Mouse (Mus musculus) E14TG2a.4 (cell line): ENCODE measurements around the gene Srpx.
A peak's percentile ranks its signal among the peaks of the same experiment; 100 is the strongest.

ENCODE experiments used
- H3K27me3 ChIP-seq: 2 replicates; pipeline ENCODE4 v1.6.1; 2014; ENCODE audit warnings: low read length, control low read depth; ENCODE audit not compliant: insufficient read depth
- H3K36me3 ChIP-seq: 2 replicates; pipeline ENCODE4 v1.6.1; 2014; ENCODE audit warnings: low read length, control low read depth; ENCODE audit not compliant: insufficient read depth
- H3K4me1 ChIP-seq: replicated peaks from 2 replicates; pipeline ENCODE4 v1.6.1; 2014; ENCODE audit warnings: low read depth, low read length, control low read depth
- H3K4me3 ChIP-seq: replicated peaks from 2 replicates; pipeline ENCODE4 v1.5.1; 2014; ENCODE audit warnings: mild to moderate bottlenecking, low read length
- H3K9me3 ChIP-seq: 2 replicates; pipeline ENCODE4 v1.6.1; 2014; ENCODE audit warnings: low read length, control low read depth
- CTCF ChIP-seq: conservative IDR thresholded peaks from 2 replicates; pipeline ENCODE4 v1.5.1; 2014; ENCODE audit warnings: low read length
- NANOG ChIP-seq: IDR thresholded peaks from 2 replicates; pipeline ENCODE4 v1.6.1; 2014; ENCODE audit warnings: borderline replicate concordance, low read length, mixed read lengths
- POU5F1 ChIP-seq: IDR thresholded peaks from 2 replicates; pipeline ENCODE4 v1.6.1; 2014; ENCODE audit warnings: low read length, borderline replicate concordance

The Srpx gene

DNA sequence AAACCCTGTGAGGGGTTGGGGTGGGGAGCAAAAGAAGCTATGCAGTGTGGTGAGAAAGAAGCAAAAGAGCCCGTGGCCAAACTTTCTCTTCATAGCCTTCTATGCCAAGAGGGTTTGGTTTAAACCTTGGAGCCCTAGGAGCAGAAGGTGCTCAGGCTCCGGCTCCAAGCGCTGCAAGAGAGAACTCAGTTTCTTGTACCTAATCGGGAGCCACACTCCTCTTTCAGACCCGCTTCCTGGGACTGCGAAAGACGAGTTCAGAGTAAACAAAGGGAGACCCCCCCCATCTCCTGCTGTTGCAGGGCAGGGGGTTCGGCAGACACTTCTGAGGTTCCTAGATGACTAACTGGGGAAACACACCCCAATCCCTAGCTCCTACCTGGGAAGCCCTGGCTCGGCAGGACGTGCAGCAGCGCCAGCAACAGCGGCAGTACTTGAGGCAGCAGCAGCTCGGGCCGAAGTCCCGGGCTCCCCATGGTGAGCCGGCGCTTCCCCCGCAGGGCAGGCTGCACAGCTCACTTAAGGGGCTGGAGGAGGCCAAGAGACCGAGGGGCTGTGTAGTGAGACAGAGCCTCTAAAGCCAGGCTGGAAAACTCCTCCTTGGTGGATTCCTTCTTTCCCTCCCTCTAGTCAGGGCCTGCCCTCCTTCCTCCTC lies at the start of gene Srpx:
Gene Srpx (minus strand): TSS at position 645 of the 655 bp plus-strand sequence.
- TF ChIP-seq POU5F1 (no peak), CTCF (no peak), NANOG (no peak)
- Histone ChIP-seq H3K36me3 (no peaks in the 10 kb centered on the region), H3K27me3 (peaks cover 3% of the 10 kb centered on the region; the same call in 1 of the 2 replicates), H3K9me3 (no peaks in the 10 kb centered on the region), H3K4me3 (peak within 1 kb of the TSS; percentile 60), H3K4me1 (peaks cover 5% of the 10 kb centered on the region; the same call in 1 of the 2 replicates)

DNA sequence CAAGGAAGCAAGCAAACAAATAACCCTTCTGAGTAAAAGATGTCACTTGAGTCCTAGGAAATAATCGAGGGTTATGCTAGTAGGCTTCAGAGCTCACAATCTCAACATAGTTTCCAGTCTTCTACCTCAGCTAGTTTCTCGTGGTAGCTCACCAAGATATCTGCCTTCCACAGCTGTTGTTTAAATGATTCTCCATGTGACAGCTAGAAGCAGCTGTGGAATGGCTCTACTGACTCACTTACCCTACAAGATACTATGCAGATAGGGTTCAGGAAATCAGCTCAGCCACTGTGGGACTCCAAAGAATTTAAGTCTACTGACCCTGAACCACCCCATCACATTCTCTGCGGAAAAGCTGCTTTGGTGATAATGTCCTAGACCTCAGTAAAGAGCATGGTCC lies 34.9 kb upstream of the Srpx start:
- Histone ChIP-seq H3K4me3 (no peak overlapping the region), H3K27me3 (no peaks in the 10 kb centered on the region), H3K4me1 (no peaks in the 10 kb centered on the region), H3K36me3 (no peaks in the 10 kb centered on the region), H3K9me3 (no peaks in the 10 kb centered on the region)
- TF ChIP-seq CTCF = no peak
- TF ChIP-seq NANOG = no peak
- no peak for TF ChIP-seq POU5F1

DNA sequence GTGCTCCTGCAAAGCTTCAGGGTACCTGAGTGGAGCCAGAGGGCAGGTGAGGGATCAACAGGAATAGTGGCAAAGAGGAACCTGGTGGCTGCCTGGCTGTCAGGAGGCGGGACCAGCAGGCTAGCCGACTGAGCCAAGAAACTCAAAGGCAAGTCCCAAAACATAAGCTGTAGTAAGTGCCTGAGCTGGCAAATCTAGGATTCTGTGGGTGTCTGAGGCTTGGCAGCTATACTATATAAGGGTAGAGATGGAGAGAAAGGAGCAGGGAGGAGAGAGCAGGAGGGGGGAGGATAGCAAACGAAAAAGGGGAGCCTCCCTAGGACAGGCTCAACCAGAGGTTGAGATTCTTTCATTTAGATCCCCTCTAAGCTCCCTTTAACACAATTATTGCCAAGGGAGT lies 1.7 kb downstream of the Srpx start:
- no peaks in the 10 kb centered on the region for H3K36me3 ChIP-seq
- H3K4me3 ChIP-seq = no peak overlapping the region
- H3K4me1 ChIP-seq = peaks cover 5% of the 10 kb centered on the region; the same call in 1 of the 2 replicates
- peaks cover 3% of the 10 kb centered on the region; the same call in 1 of the 2 replicates for H3K27me3 ChIP-seq
- TF ChIP-seq NANOG = no peak
- TF ChIP-seq CTCF = no peak
- no peak for TF ChIP-seq POU5F1
- no peaks in the 10 kb centered on the region for H3K9me3 ChIP-seq

GRCm38 (mm10) chrX:10110736-10111135 lies 6.8 kb downstream of the Srpx start:
- TF ChIP-seq NANOG (no peak), CTCF (no peak), POU5F1 (no peak)
- Histone ChIP-seq H3K4me1 (no peaks in the 10 kb centered on the region), H3K4me3 (no peak overlapping the region), H3K36me3 (no peaks in the 10 kb centered on the region), H3K27me3 (peaks cover 1% of the 10 kb centered on the region; the same call in 1 of the 2 replicates), H3K9me3 (no peaks in the 10 kb centered on the region)

- Histone ChIP-seq H3K4me3 (no peak overlapping the region), H3K27me3 (no peaks in the 10 kb centered on the region), H3K4me1 (no peaks in the 10 kb centered on the region), H3K36me3 (no peaks in the 10 kb centered on the region), H3K9me3 (no peaks in the 10 kb centered on the region)
- no peak for TF ChIP-seq POU5F1
- no peak for TF ChIP-seq NANOG
- no peak for TF ChIP-seq CTCF
Measured at GRCm38 (mm10) chrX:10108558-10108957, 9.0 kb downstream of the Srpx start.

GRCm38 (mm10) chrX:10105475-10105874 lies 12.0 kb downstream of the Srpx start:
- TF ChIP-seq POU5F1 (no peak), NANOG (no peak), CTCF (no peak)
- Histone ChIP-seq H3K4me3 (no peak overlapping the region), H3K27me3 (no peaks in the 10 kb centered on the region), H3K4me1 (no peaks in the 10 kb centered on the region), H3K36me3 (no peaks in the 10 kb centered on the region), H3K9me3 (no peaks in the 10 kb centered on the region)

- Histone ChIP-seq H3K4me3 (no peak overlapping the region), H3K27me3 (no peaks in the 10 kb centered on the region), H3K36me3 (no peaks in the 10 kb centered on the region)
Measured at GRCm38 (mm10) chrX:10102739-10103138, 14.8 kb downstream of the Srpx start.

GRCm38 (mm10) chrX:10095797-10096196 lies 21.7 kb downstream of the Srpx start:
- H3K4me3 ChIP-seq = no peak overlapping the region
- H3K27me3 ChIP-seq = no peaks in the 10 kb centered on the region
- no peaks in the 10 kb centered on the region for H3K9me3 ChIP-seq
- no peak for TF ChIP-seq CTCF
- TF ChIP-seq POU5F1 = no peak
- TF ChIP-seq NANOG = no peak
- no peaks in the 10 kb centered on the region for H3K4me1 ChIP-seq
- H3K36me3 ChIP-seq = no peaks in the 10 kb centered on the region

More at GRCm38 (mm10) chrX:10102739-10103138, 14.8 kb downstream of the Srpx start:
- no peaks in the 10 kb centered on the region for H3K9me3 ChIP-seq
- H3K4me1 ChIP-seq = no peaks in the 10 kb centered on the region
- no peak for TF ChIP-seq NANOG
- TF ChIP-seq POU5F1 = no peak
- no peak for TF ChIP-seq CTCF

- Histone ChIP-seq H3K4me3 (no peak overlapping the region), H3K9me3 (no peaks in the 10 kb centered on the region), H3K27me3 (no peaks in the 10 kb centered on the region), H3K4me1 (no peaks in the 10 kb centered on the region), H3K36me3 (no peaks in the 10 kb centered on the region)
- TF ChIP-seq CTCF (no peak), NANOG (no peak), POU5F1 (no peak)
Measured at GRCm38 (mm10) chrX:10080385-10080784, 37.1 kb downstream of the Srpx start.
